Mouse (Mus musculus) MEL (cell line): ENCODE data around the gene Thap11. TPM values are rescaled to one million over a fixed set of nuclear protein-coding genes. Genes with fewer than 3 reads are reported as not detected.
"Not testable (repeated sequence)": the region's sequence is repeated elsewhere in the genome, so short reads cannot be mapped to it uniquely, and the experiment has no call there.

Experiments used
- DNase-seq: peaks from one replicate; pipeline ENCODE4 v3.0.0; 2011; ENCODE audit warnings: low read depth, low spot score
- H3K27ac ChIP-seq: 2 replicates; pipeline ENCODE4 v1.5.1; 2012; ENCODE audit warnings: low read depth, mild to moderate bottlenecking, control low read depth, low read length, moderate library complexity; ENCODE audit not compliant: control insufficient read depth
- H3K27me3 ChIP-seq, 2 experiments: fragments of 150-350 bp in 1 of 2; sonication (generic) in 1 of 2; 2 replicates each; pipeline ENCODE4 v1.6.1; 2012; ENCODE audit warnings: low read length in 2 of 2, mild to moderate bottlenecking in 2 of 2, improper control_type of control experiment in 1 of 2, moderate library complexity in 1 of 2; ENCODE audit not compliant: insufficient read depth in 2 of 2, control insufficient read depth in 1 of 2
- H3K36me3 ChIP-seq, 2 experiments: 2 replicates each; pipeline ENCODE4 v1.6.1; 2012 to 2014; ENCODE audit warnings: low read length in 2 of 2, improper control_type of control experiment in 1 of 2, inconsistent platforms in 1 of 2, mild to moderate bottlenecking in 1 of 2; ENCODE audit not compliant: insufficient read depth in 2 of 2, control insufficient read depth in 1 of 2
- H3K4me1 ChIP-seq, 2 experiments: fragments of 150-350 bp in 1 of 2; sonication (generic) in 1 of 2; 2 replicates each; pipeline ENCODE4 v1.6.1; 2012; ENCODE audit warnings: low read length in 2 of 2, improper control_type of control experiment in 1 of 2, mild to moderate bottlenecking in 1 of 2; ENCODE audit not compliant: insufficient read depth in 2 of 2, control insufficient read depth in 1 of 2
- H3K4me3 ChIP-seq, 2 experiments: fragments of 150-350 bp in 1 of 2; sonication (generic) in 1 of 2; 2 replicates each; pipeline ENCODE4 v1.5.1; 2012; ENCODE audit warnings: low read depth in 2 of 2, low read length in 2 of 2, mild to moderate bottlenecking in 2 of 2, moderate library complexity in 2 of 2, control low read depth in 1 of 2, improper control_type of control experiment in 1 of 2; ENCODE audit not compliant: control insufficient read depth in 1 of 2, insufficient read depth in 1 of 2
- H3K79me2 ChIP-seq: 2 replicates; pipeline ENCODE4 v1.6.1; 2012; ENCODE audit warnings: mild to moderate bottlenecking, low read length, moderate library complexity; ENCODE audit not compliant: control insufficient read depth, poor library complexity, insufficient read depth
- H3K9ac ChIP-seq: 2 replicates; pipeline ENCODE4 v1.6.1; 2012; ENCODE audit warnings: low read depth, mild to moderate bottlenecking, control low read depth, low read length, moderate library complexity; ENCODE audit not compliant: control insufficient read depth, poor library complexity, severe bottlenecking
- H3K9me3 ChIP-seq: fragments of 150-350 bp; sonication (generic); replicated peaks from 2 replicates; pipeline ENCODE4 v1.6.1; 2012; ENCODE audit warnings: mild to moderate bottlenecking, low read length, improper control_type of control experiment, moderate library complexity; ENCODE audit not compliant: insufficient read depth
- CHD1 ChIP-seq: IDR thresholded peaks from 2 replicates; pipeline ENCODE4 v1.6.1; 2012; ENCODE audit warnings: low read depth, mild to moderate bottlenecking, inconsistent platforms, low read length, improper control_type of control experiment
- CTCF ChIP-seq, 3 experiments: IDR thresholded peaks in 2 of 3; conservative IDR thresholded peaks in 1 of 3; 2 replicates each; pipeline ENCODE4 v1.5.1; 2011 to 2012; ENCODE audit warnings: low read length in 3 of 3, low read depth in 2 of 3, mild to moderate bottlenecking in 2 of 3, improper control_type of control experiment in 1 of 3, inconsistent platforms in 1 of 3, mixed read lengths in 1 of 3, moderate library complexity in 1 of 3; ENCODE audit not compliant: control insufficient read depth in 1 of 3, insufficient read depth in 1 of 3, poor library complexity in 1 of 3, severe bottlenecking in 1 of 3
- E2F4 ChIP-seq: IDR thresholded peaks from 2 replicates; pipeline ENCODE4 v1.6.1; 2011; ENCODE audit warnings: low read depth, low read length, improper control_type of control experiment, borderline replicate concordance
- ELF1 ChIP-seq: IDR thresholded peaks from 2 replicates; pipeline ENCODE4 v1.6.1; 2014; ENCODE audit warnings: low read depth, mild to moderate bottlenecking, inconsistent platforms, low read length, improper control_type of control experiment, moderate library complexity
- ETS1 ChIP-seq: IDR thresholded peaks from 2 replicates; pipeline ENCODE4 v1.6.1; 2012; ENCODE audit warnings: low read depth, mild to moderate bottlenecking, inconsistent platforms, low read length, improper control_type of control experiment, moderate library complexity
- GABPA ChIP-seq: IDR thresholded peaks from 2 replicates; pipeline ENCODE4 v1.6.1; 2012; ENCODE audit warnings: low read depth, mild to moderate bottlenecking, inconsistent platforms, low read length, improper control_type of control experiment, moderate library complexity
- HCFC1 ChIP-seq: IDR thresholded peaks from 2 replicates; pipeline ENCODE4 v1.6.1; 2012; ENCODE audit warnings: low read depth, mild to moderate bottlenecking, inconsistent platforms, low read length, improper control_type of control experiment, moderate library complexity
- JUND ChIP-seq: IDR thresholded peaks from 2 replicates; pipeline ENCODE4 v1.6.1; 2011; ENCODE audit warnings: low read depth, mild to moderate bottlenecking, improper control_type of control experiment, low read length
- MAFK ChIP-seq: IDR thresholded peaks from 2 replicates; pipeline ENCODE4 v1.6.1; 2011; ENCODE audit warnings: low read depth, mild to moderate bottlenecking, low read length, improper control_type of control experiment, borderline replicate concordance
- MAZ ChIP-seq: IDR thresholded peaks from 2 replicates; pipeline ENCODE4 v1.6.1; 2012; ENCODE audit warnings: low read depth, mild to moderate bottlenecking, inconsistent platforms, low read length, improper control_type of control experiment
- MEF2A ChIP-seq: IDR thresholded peaks from 2 replicates; pipeline ENCODE4 v1.6.1; 2014; ENCODE audit warnings: low read depth, mild to moderate bottlenecking, inconsistent platforms, low read length, improper control_type of control experiment; ENCODE audit not compliant: poor library complexity, insufficient replicate concordance, severe bottlenecking; ENCODE audit errors: extremely low read depth
- MYC ChIP-seq: IDR thresholded peaks from 2 replicates; pipeline ENCODE4 v1.6.1; 2011; ENCODE audit warnings: low read depth, mild to moderate bottlenecking, low read length, improper control_type of control experiment, moderate library complexity
- NRF1 ChIP-seq: IDR thresholded peaks from 2 replicates; pipeline ENCODE4 v1.6.1; 2014; ENCODE audit warnings: low read depth, mild to moderate bottlenecking, inconsistent platforms, low read length, improper control_type of control experiment, moderate library complexity; ENCODE audit not compliant: poor library complexity, insufficient read depth, severe bottlenecking
- POLR2AphosphoS2 ChIP-seq: IDR thresholded peaks from 2 replicates; pipeline ENCODE4 v1.6.1; 2011; ENCODE audit warnings: low read length, improper control_type of control experiment
- RAD21 ChIP-seq: IDR thresholded peaks from 2 replicates; pipeline ENCODE4 v1.6.1; 2011; ENCODE audit warnings: mild to moderate bottlenecking, low read depth, low read length, improper control_type of control experiment
- RCOR1 ChIP-seq: IDR thresholded peaks from 2 replicates; pipeline ENCODE4 v1.6.1; 2012; ENCODE audit warnings: low read depth, mild to moderate bottlenecking, inconsistent platforms, low read length, improper control_type of control experiment
- SMC3 ChIP-seq: IDR thresholded peaks from 2 replicates; pipeline ENCODE4 v1.6.1; 2011; ENCODE audit warnings: low read depth, low read length, improper control_type of control experiment
- TAL1 ChIP-seq: IDR thresholded peaks from 2 replicates; pipeline ENCODE4 v1.6.1; 2012; ENCODE audit warnings: mild to moderate bottlenecking, inconsistent platforms, low read length, moderate library complexity, mixed read lengths
- USF1 ChIP-seq: IDR thresholded peaks from 2 replicates; pipeline ENCODE4 v1.6.1; 2014; ENCODE audit warnings: low read depth, mild to moderate bottlenecking, inconsistent platforms, low read length, improper control_type of control experiment, moderate library complexity
- ZC3H11A ChIP-seq: IDR thresholded peaks from 2 replicates; pipeline ENCODE4 v1.6.1; 2012; ENCODE audit warnings: low read depth, mild to moderate bottlenecking, inconsistent platforms, low read length, improper control_type of control experiment
- ZMIZ1 ChIP-seq: IDR thresholded peaks from 2 replicates; pipeline ENCODE4 v1.6.1; 2012; ENCODE audit warnings: low read depth, mild to moderate bottlenecking, inconsistent platforms, low read length, improper control_type of control experiment, moderate library complexity
- ZNF384 ChIP-seq: IDR thresholded peaks from 2 replicates; pipeline ENCODE4 v1.6.1; 2012; ENCODE audit warnings: low read depth, mild to moderate bottlenecking, inconsistent platforms, low read length, improper control_type of control experiment
- polyA plus RNA-seq, 2 experiments: library from polyadenylated mRNA; stranded (reverse) in 1 of 2; unstranded in 1 of 2; fragments of >175 nt in 1 of 2; fragments of >200 nt in 1 of 2; gene quantifications; 2 replicates each; pipeline versions ENCODE4 v1.2.1 to v1.2.4; 2012; ENCODE audit warnings: low replicate concordance in 2 of 2, low read depth in 1 of 2; ENCODE audit not compliant: insufficient read length in 2 of 2, insufficient read depth in 1 of 2, missing spikeins in 1 of 2
- total RNA-seq: library from RNA; depleted of rRNA; stranded (reverse); fragments of 300-350 nt; gene quantifications from 2 replicates; pipeline ENCODE4 v1.2.3, GENCODE M21; 2012

The Thap11 gene
- total and polyA plus RNA-seq, 3 experiments, result 48.8 to 51.4 TPM; not detected in 1

DNA sequence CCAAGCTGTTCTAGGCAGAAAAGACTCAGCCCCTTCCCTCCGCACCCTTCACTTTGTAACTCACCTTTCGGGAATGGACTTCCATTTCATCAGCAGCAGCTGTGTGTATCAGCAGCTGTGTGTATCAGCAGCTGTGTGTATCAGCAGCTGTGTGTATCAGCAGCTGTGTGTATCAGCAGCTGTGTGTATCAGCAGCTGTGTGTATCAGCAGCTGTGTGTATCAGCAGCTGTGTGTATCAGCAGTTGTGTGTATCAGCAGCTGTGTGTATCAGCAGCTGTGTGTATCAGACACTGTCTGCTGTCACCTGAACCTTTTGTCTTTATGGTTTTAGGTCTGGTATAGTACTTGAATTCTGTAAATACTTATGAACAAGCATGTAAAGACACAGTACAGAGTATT, 21.2 kb upstream of the Thap11 start:
- H3K27me3 ChIP-seq, H3K36me3 ChIP-seq, H3K27ac ChIP-seq, H3K4me3 ChIP-seq, H3K9me3 ChIP-seq, DNase-seq, H3K4me1 ChIP-seq, H3K79me2 ChIP-seq, H3K9ac ChIP-seq: not testable (repeated sequence)
- peak; percentile 70 for TF ChIP-seq ETS1
- peak; percentile 19; the same call in 1 of the 2 replicates for TF ChIP-seq TAL1

DNA sequence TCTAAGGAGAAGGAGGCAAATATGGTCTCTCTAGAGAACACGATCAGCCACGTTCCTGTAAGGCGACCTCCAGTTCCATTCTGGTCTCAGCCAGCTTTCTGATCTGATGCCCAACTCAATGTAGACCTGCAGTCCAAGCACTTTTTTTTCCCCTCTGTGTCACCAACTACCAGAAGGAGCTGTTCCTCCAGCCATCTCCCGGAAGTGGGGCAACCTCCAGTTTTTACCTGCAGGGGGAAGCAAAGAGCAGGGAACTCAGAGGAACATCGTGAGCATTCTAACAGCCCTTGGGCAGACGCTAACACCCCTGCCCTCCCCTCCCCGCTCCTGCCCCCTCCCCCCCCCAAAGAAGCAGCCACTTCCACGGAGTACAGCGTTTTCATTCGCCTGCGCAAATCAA, 19.6 kb upstream of the Thap11 start:
- Histone ChIP-seq H3K9ac (no peak overlapping the region), H3K4me1 (0 out of 4 replicates have a peak, but pooled peaks cover 0 to 8% of the 10 kb centered on the region in 2 experiments), H3K36me3 (no peaks in the 10 kb centered on the region), H3K79me2 (no peaks in the 10 kb centered on the region), H3K27ac (no peak overlapping the region), H3K27me3 (no peaks in the 10 kb centered on the region), H3K4me3 (no peak overlapping the region), H3K9me3 (no peaks in the 10 kb centered on the region)
- TF ChIP-seq SMC3 (peak; percentile 75), ZC3H11A (peak; percentile 41), GABPA (no peak), RAD21 (peak; percentile 64), ELF1 (peak; percentile 75), NRF1 (no peak), ZNF384 (0 out of 2 replicates have a peak, but pooled peaks have one; percentile 44), CTCF (IDR thresholded peaks at IDR 0.05 in 2 of 3, conservative IDR thresholded peaks at IDR 0.05 in 1 of 3; ENCODE audit: control insufficient read depth in 1 of 3, insufficient read depth in 1 of 3, low read depth in 2 of 3, low read length in 3 of 3, poor library complexity in 1 of 3, severe bottlenecking in 1 of 3) (peak; percentile 68 to 75 (median 73)), MAFK (no peak)
- DNase-seq, result peak; percentile 73

DNA sequence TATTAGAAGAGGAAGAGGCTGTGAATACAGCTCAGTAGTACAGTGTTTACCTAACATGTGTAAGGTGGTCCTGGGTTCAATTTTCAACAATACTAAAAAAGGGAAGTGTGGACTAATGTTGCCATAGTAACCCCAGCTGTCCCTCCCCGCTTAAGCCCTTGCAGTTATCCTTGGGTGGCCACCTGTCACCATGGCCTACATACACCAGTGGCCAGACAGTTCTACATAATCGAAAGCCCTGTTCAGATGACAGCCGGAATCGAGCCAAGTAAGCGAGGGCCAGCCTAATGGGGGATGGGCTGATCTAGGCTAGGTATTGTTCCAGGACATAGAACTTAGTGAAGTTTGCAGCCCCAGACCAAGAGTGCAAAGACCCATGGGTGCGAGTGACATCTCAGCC, 17.9 kb upstream of the Thap11 start:
- Histone ChIP-seq H3K9me3 (no peaks in the 10 kb centered on the region), H3K27ac (no peak overlapping the region), H3K27me3 (no peaks in the 10 kb centered on the region), H3K36me3 (no peaks in the 10 kb centered on the region), H3K79me2 (no peaks in the 10 kb centered on the region), H3K9ac (no peak overlapping the region), H3K4me1 (0 out of 4 replicates have a peak, but pooled peaks cover 0 to 8% of the 10 kb centered on the region in 2 experiments), H3K4me3 (no peak overlapping the region)
- no peak for DNase-seq
- no peak for TF ChIP-seq CHD1
- TF ChIP-seq RCOR1, result no peak
- TF ChIP-seq JUND, result no peak
- no peak for TF ChIP-seq MAFK
- TF ChIP-seq MYC, result no peak
- TF ChIP-seq USF1, result no peak
- no peak for TF ChIP-seq MAZ
- TF ChIP-seq ZMIZ1, result no peak
- no peak for TF ChIP-seq POLR2AphosphoS2
- no peak for TF ChIP-seq HCFC1
- no peak for TF ChIP-seq E2F4
- TF ChIP-seq ZC3H11A, result no peak
- TF ChIP-seq MEF2A, result no peak
- TF ChIP-seq SMC3, result no peak
- no peak for TF ChIP-seq RAD21
